Mouse (Mus musculus): ENCODE data around the gene Bsn. TPM values are rescaled to one million over a fixed set of nuclear protein-coding genes. Genes with fewer than 3 reads are reported as not detected.

The Bsn gene
- polyA plus RNA-seq, 1 experiment from 2014 or later: 2.9 TPM

GRCm38 (mm10) chr9:108146451-108146850 lies 43.7 kb downstream of the Bsn start:
- WGBS: 67% methylated on average over 4 of the region's 4 CpGs

GRCm38 (mm10) chr9:108145740-108146139 lies 44.4 kb downstream of the Bsn start:
- no peaks in the 10 kb centered on the region for H3K27me3 ChIP-seq (ENCODE audit: control insufficient read depth, insufficient read depth, low read length)
- H3K4me3 ChIP-seq (replicated peaks; ENCODE audit: low read length): no peak overlapping the region
- H3K9ac ChIP-seq (ENCODE audit: low read length): no peak overlapping the region; the same call in 1 of the 2 replicates
- 0 out of 2 replicates have a peak, but pooled peaks have one; percentile 48 for ATAC-seq (ENCODE audit: insufficient read depth, low FRiP score)
- 0 out of 2 replicates have a peak, but pooled peaks cover 4% of the 10 kb centered on the region for H3K4me1 ChIP-seq (ENCODE audit: control insufficient read depth, insufficient read depth, low read length)
- no peak overlapping the region for H3K4me2 ChIP-seq (ENCODE audit: low read depth, low read length)
- 42% methylated on average over 6 of the region's 6 CpGs for WGBS
- H3K27ac ChIP-seq (ENCODE audit: low read length): peak overlapping the region; percentile 34; the same call in 1 of the 2 replicates
- no peaks in the 10 kb centered on the region for H3K9me3 ChIP-seq (replicated peaks; ENCODE audit: control insufficient read depth, low read length)
- H3K36me3 ChIP-seq (ENCODE audit: control insufficient read depth, insufficient read depth, low read length): no peaks in the 10 kb centered on the region

More at GRCm38 (mm10) chr9:108146451-108146850, 43.7 kb downstream of the Bsn start:
- Histone ChIP-seq H3K9me3 (replicated peaks; ENCODE audit: control insufficient read depth, low read length) (no peaks in the 10 kb centered on the region), H3K4me1 (ENCODE audit: control insufficient read depth, insufficient read depth, low read length) (0 out of 2 replicates have a peak, but pooled peaks cover 4% of the 10 kb centered on the region), H3K4me2 (ENCODE audit: low read depth, low read length) (no peak overlapping the region), H3K4me3 (replicated peaks; ENCODE audit: low read length) (no peak overlapping the region), H3K27ac (ENCODE audit: low read length) (no peak overlapping the region), H3K36me3 (ENCODE audit: control insufficient read depth, insufficient read depth, low read length) (no peaks in the 10 kb centered on the region), H3K9ac (ENCODE audit: low read length) (no peak overlapping the region), H3K27me3 (ENCODE audit: control insufficient read depth, insufficient read depth, low read length) (no peaks in the 10 kb centered on the region)
- no peak for ATAC-seq (ENCODE audit: insufficient read depth, low FRiP score)

- peak overlapping the region; percentile 55; the same call in 1 of the 2 replicates for H3K27ac ChIP-seq (ENCODE audit: low read length)
- no peaks in the 10 kb centered on the region for H3K36me3 ChIP-seq (ENCODE audit: control insufficient read depth, insufficient read depth, low read length)
- no peak overlapping the region for H3K4me3 ChIP-seq (replicated peaks; ENCODE audit: low read length)
- 60% methylated on average over 17 of the region's 17 CpGs for WGBS
- H3K9me3 ChIP-seq (replicated peaks; ENCODE audit: control insufficient read depth, low read length): no peaks in the 10 kb centered on the region
- peak; percentile 77; the same call in 1 of the 2 replicates for ATAC-seq (ENCODE audit: insufficient read depth, low FRiP score)
- no peaks in the 10 kb centered on the region for H3K27me3 ChIP-seq (ENCODE audit: control insufficient read depth, insufficient read depth, low read length)
- H3K4me1 ChIP-seq (ENCODE audit: control insufficient read depth, insufficient read depth, low read length): 0 out of 2 replicates have a peak, but pooled peaks cover 4% of the 10 kb centered on the region
- H3K4me2 ChIP-seq (ENCODE audit: low read depth, low read length): no peak overlapping the region
- no peak overlapping the region for H3K9ac ChIP-seq (ENCODE audit: low read length)
These were observed 45.6 kb downstream of the Bsn start for GRCm38 (mm10) chr9:108144371-108145270.

- 69% methylated on average over 2 of the region's 2 CpGs for WGBS
These were observed 46.7 kb downstream of the Bsn start for GRCm38 (mm10) chr9:108143470-108143869.

GRCm38 (mm10) chr9:108141387-108141786 lies 48.8 kb downstream of the Bsn start:
- Histone ChIP-seq H3K4me3 (replicated peaks; ENCODE audit: low read length) (no peak overlapping the region), H3K9ac (ENCODE audit: low read length) (no peak overlapping the region), H3K4me1 (ENCODE audit: control insufficient read depth, insufficient read depth, low read length) (0 out of 2 replicates have a peak, but pooled peaks cover 4% of the 10 kb centered on the region), H3K4me2 (ENCODE audit: low read depth, low read length) (no peak overlapping the region), H3K27ac (ENCODE audit: low read length) (no peak overlapping the region), H3K36me3 (ENCODE audit: control insufficient read depth, insufficient read depth, low read length) (no peaks in the 10 kb centered on the region), H3K9me3 (replicated peaks; ENCODE audit: control insufficient read depth, low read length) (no peaks in the 10 kb centered on the region), H3K27me3 (ENCODE audit: control insufficient read depth, insufficient read depth, low read length) (no peaks in the 10 kb centered on the region)
- 84% methylated on average over 10 of the region's 10 CpGs for WGBS
- no peak for ATAC-seq (ENCODE audit: insufficient read depth, low FRiP score)

More at GRCm38 (mm10) chr9:108143470-108143869, 46.7 kb downstream of the Bsn start:
- no peak for ATAC-seq (ENCODE audit: insufficient read depth, low FRiP score)
- Histone ChIP-seq H3K27me3 (ENCODE audit: control insufficient read depth, insufficient read depth, low read length) (no peaks in the 10 kb centered on the region), H3K4me1 (ENCODE audit: control insufficient read depth, insufficient read depth, low read length) (0 out of 2 replicates have a peak, but pooled peaks cover 4% of the 10 kb centered on the region), H3K9ac (ENCODE audit: low read length) (no peak overlapping the region), H3K36me3 (ENCODE audit: control insufficient read depth, insufficient read depth, low read length) (no peaks in the 10 kb centered on the region), H3K9me3 (replicated peaks; ENCODE audit: control insufficient read depth, low read length) (no peaks in the 10 kb centered on the region), H3K4me2 (ENCODE audit: low read depth, low read length) (no peak overlapping the region), H3K27ac (ENCODE audit: low read length) (no peak overlapping the region), H3K4me3 (replicated peaks; ENCODE audit: low read length) (no peak overlapping the region)

GRCm38 (mm10) chr9:108139963-108140695 lies 50.1 kb downstream of the Bsn start:
- 76% methylated on average over 7 of the region's 7 CpGs for WGBS
- ATAC-seq (ENCODE audit: insufficient read depth, low FRiP score): no peak
- H3K27me3 ChIP-seq (ENCODE audit: control insufficient read depth, insufficient read depth, low read length): no peaks in the 10 kb centered on the region
- no peak overlapping the region for H3K4me3 ChIP-seq (replicated peaks; ENCODE audit: low read length)
- no peak overlapping the region for H3K9ac ChIP-seq (ENCODE audit: low read length)
- no peak overlapping the region for H3K4me2 ChIP-seq (ENCODE audit: low read depth, low read length)
- H3K36me3 ChIP-seq (ENCODE audit: control insufficient read depth, insufficient read depth, low read length): no peaks in the 10 kb centered on the region
- H3K4me1 ChIP-seq (ENCODE audit: control insufficient read depth, insufficient read depth, low read length): no peaks in the 10 kb centered on the region
- no peak overlapping the region for H3K27ac ChIP-seq (ENCODE audit: low read length)
- no peaks in the 10 kb centered on the region for H3K9me3 ChIP-seq (replicated peaks; ENCODE audit: control insufficient read depth, low read length)

GRCm38 (mm10) chr9:108139169-108139962 lies 50.8 kb downstream of the Bsn start:
- H3K27ac ChIP-seq (ENCODE audit: low read length): no peak overlapping the region
- WGBS: 83% methylated on average over 17 of the region's 17 CpGs
- H3K4me1 ChIP-seq (ENCODE audit: control insufficient read depth, insufficient read depth, low read length): no peaks in the 10 kb centered on the region
- H3K36me3 ChIP-seq (ENCODE audit: control insufficient read depth, insufficient read depth, low read length): no peaks in the 10 kb centered on the region
- H3K4me3 ChIP-seq (replicated peaks; ENCODE audit: low read length): no peak overlapping the region
- no peak for ATAC-seq (ENCODE audit: insufficient read depth, low FRiP score)
- H3K27me3 ChIP-seq (ENCODE audit: control insufficient read depth, insufficient read depth, low read length): no peaks in the 10 kb centered on the region
- H3K9me3 ChIP-seq (replicated peaks; ENCODE audit: control insufficient read depth, low read length): no peaks in the 10 kb centered on the region
- no peak overlapping the region for H3K9ac ChIP-seq (ENCODE audit: low read length)
- H3K4me2 ChIP-seq (ENCODE audit: low read depth, low read length): no peak overlapping the region

- H3K9me3 ChIP-seq (replicated peaks; ENCODE audit: control insufficient read depth, low read length): no peaks in the 10 kb centered on the region
- no peak overlapping the region for H3K4me3 ChIP-seq (replicated peaks; ENCODE audit: low read length)
- no peak for ATAC-seq (ENCODE audit: insufficient read depth, low FRiP score)
- no peaks in the 10 kb centered on the region for H3K36me3 ChIP-seq (ENCODE audit: control insufficient read depth, insufficient read depth, low read length)
- no peak overlapping the region for H3K27ac ChIP-seq (ENCODE audit: low read length)
- no peaks in the 10 kb centered on the region for H3K4me1 ChIP-seq (ENCODE audit: control insufficient read depth, insufficient read depth, low read length)
- H3K4me2 ChIP-seq (ENCODE audit: low read depth, low read length): no peak overlapping the region
- 74% methylated on average over 6 of the region's 6 CpGs for WGBS
- no peak overlapping the region for H3K9ac ChIP-seq (ENCODE audit: low read length)
- H3K27me3 ChIP-seq (ENCODE audit: control insufficient read depth, insufficient read depth, low read length): no peaks in the 10 kb centered on the region
These were observed 52.1 kb downstream of the Bsn start for GRCm38 (mm10) chr9:108138118-108138517.

Data from stomach, embryonic 16.5 days (tissue).